8 mouse cellular contexts compared by ENCODE assay signal in genomic region chr1:118458963-118459920, GRCm38 (mm10).
A peak's percentile ranks its signal among the peaks of the same experiment; 100 is the strongest.
DNase-seq lines count a peak whose midpoint lies in the region; ATAC-seq and TF ChIP-seq lines count a peak whose summit lies in the region.

No protein-coding gene starts in this region.

- DNase-seq in 416B (ENCODE audit: low read depth) = peak; percentile 88
- DNase-seq in heart, adult 9 months (ENCODE audit: low spot score in 2 of 2) = peak; percentile 86 to 94
- DNase-seq in monocyte, adult 2 months (ENCODE audit: low read depth in 1 of 2, low spot score in 2 of 2) = peak; percentile 66 to 88
- peak; percentile 96 to 97 for DNase-seq in spleen, postnatal 36 days (ENCODE audit: low spot score in 2 of 2)

- peak; percentile 94 for ATAC-seq in kidney, embryonic 14.5 days (ENCODE audit: low FRiP score, low TSS enrichment)
- ATAC-seq in limb, embryonic 15.5 days (ENCODE audit: insufficient number of reproducible peaks, low FRiP score, low TSS enrichment, low read depth) = peak; percentile 89

- no peaks in the 10 kb centered on the region for H3K27me3 ChIP-seq in kidney, embryonic 14.5 days (ENCODE audit: control insufficient read depth, insufficient read depth, low read length)
- no peaks in the 10 kb centered on the region for H3K27me3 ChIP-seq in limb, embryonic 15.5 days

- peaks cover 11% of the 10 kb centered on the region for H3K4me1 ChIP-seq in bone marrow macrophage, adult 2 months (ENCODE audit: control insufficient read depth, insufficient read depth, low read length)
- peaks cover 17% of the 10 kb centered on the region for H3K4me1 ChIP-seq in embryonic fibroblast, embryonic 13.5 days (ENCODE audit: control insufficient read depth, insufficient read depth, low read length)
- peaks cover 15% of the 10 kb centered on the region; the same call in 1 of the 2 replicates for H3K4me1 ChIP-seq in kidney, embryonic 14.5 days (ENCODE audit: control insufficient read depth, insufficient read depth, low read length)
- H3K4me1 ChIP-seq in limb, embryonic 15.5 days = peaks cover 24% of the 10 kb centered on the region

- peak overlapping the region; percentile 55 for H3K4me2 ChIP-seq in kidney, embryonic 14.5 days (replicated peaks; ENCODE audit: low read depth, low read length)
- H3K4me2 ChIP-seq in limb, embryonic 15.5 days = peak overlapping the region; percentile 59

- peak overlapping the region; percentile 52 for H3K9ac ChIP-seq in kidney, embryonic 14.5 days (ENCODE audit: low read depth, low read length)
- peak overlapping the region; percentile 54 for H3K9ac ChIP-seq in limb, embryonic 15.5 days

- 0 out of 2 replicates have a peak, but pooled peaks have one; percentile 51 for TF ChIP-seq POLR2A in bone marrow macrophage, adult 2 months (IDR thresholded peaks at IDR 0.05; ENCODE audit: borderline replicate concordance, low read depth, low read length)
- TF ChIP-seq POLR2A in embryonic fibroblast, embryonic 13.5 days (IDR thresholded peaks at IDR 0.05; ENCODE audit: low read depth, low read length) = peak; percentile 99

- H3K9me3 ChIP-seq in kidney, embryonic 14.5 days (ENCODE audit: control insufficient read depth, low read length) = no peaks in the 10 kb centered on the region
- H3K9me3 ChIP-seq in limb, embryonic 15.5 days = no peaks in the 10 kb centered on the region

- peak overlapping the region; percentile 75 for H3K4me3 ChIP-seq in bone marrow macrophage, adult 2 months (ENCODE audit: insufficient read depth, low read length)
- H3K4me3 ChIP-seq in embryonic fibroblast, embryonic 13.5 days (ENCODE audit: insufficient read depth, low read length) = peak overlapping the region; percentile 33
- peak overlapping the region; percentile 34 for H3K4me3 ChIP-seq in kidney, embryonic 14.5 days (ENCODE audit: low read length)
- peak overlapping the region; percentile 47 for H3K4me3 ChIP-seq in limb, embryonic 15.5 days

- WGBS in kidney, embryonic 14.5 days = 1% methylated on average over 53 of the region's 53 CpGs
- WGBS in limb, embryonic 15.5 days = 2% methylated on average over 53 of the region's 53 CpGs

- peak overlapping the region; percentile 96 for H3K27ac ChIP-seq in bone marrow macrophage, adult 2 months (ENCODE audit: insufficient read depth, low read depth, low read length)
- peak overlapping the region; percentile 77 for H3K27ac ChIP-seq in embryonic fibroblast, embryonic 13.5 days (ENCODE audit: insufficient read depth, low read length)
- peak overlapping the region; percentile 98 for H3K27ac ChIP-seq in kidney, embryonic 14.5 days (ENCODE audit: low read depth, low read length)
- H3K27ac ChIP-seq in limb, embryonic 15.5 days = peak overlapping the region; percentile 97

- peaks cover 23% of the 10 kb centered on the region for H3K36me3 ChIP-seq in kidney, embryonic 14.5 days (ENCODE audit: control insufficient read depth, insufficient read depth, low read length)
- H3K36me3 ChIP-seq in limb, embryonic 15.5 days = peaks cover 30% of the 10 kb centered on the region

- no peak for TF ChIP-seq CTCF in bone marrow macrophage, adult 2 months (IDR thresholded peaks at IDR 0.05; ENCODE audit: low read depth, low read length)
- TF ChIP-seq CTCF in embryonic fibroblast, embryonic 13.5 days (IDR thresholded peaks at IDR 0.05; ENCODE audit: borderline replicate concordance, insufficient read depth, low read length) = no peak

Comparison
In these comparisons a context has a peak if more than half of its experiments do, and no peak if none do; other contexts are left out.
1. Peak in every context shown above with its lines: DNase-seq, ATAC-seq, H3K4me3 ChIP-seq and H3K27ac ChIP-seq.